Mouse (Mus musculus): ENCODE results near the gene Dll1.

Dll1 gene

DNA sequence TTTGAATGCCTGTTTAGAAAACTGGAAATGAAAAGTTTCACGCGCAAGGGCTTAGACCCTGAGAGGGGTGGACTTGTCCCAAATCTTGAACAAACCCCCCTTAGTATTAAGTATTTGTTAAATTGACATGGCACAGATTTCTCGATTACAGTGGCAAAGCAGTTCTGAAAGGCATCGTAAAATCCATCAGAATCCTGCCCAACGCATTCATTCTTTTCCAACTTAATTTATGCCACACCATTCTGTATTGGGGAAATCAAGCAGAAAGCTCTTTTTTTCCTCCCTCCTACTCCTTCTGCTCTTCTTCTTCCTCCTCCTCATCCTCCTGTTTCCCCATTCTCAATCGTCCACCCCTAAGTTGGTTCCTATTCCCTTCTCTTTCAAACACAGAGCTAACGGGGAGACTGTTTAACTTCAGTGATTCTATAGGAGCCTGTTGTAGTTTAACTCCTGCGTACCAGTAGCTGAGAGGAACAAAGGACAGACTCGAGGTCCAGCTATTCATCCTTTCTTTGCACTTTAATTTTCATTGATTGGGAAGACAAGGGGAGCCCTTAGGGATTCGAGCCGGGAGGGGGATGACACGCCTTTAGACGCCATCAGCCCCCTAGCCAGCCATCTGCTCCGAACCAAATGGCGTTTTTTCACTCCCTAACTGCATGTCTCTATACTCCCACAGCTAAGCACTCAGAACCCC, 1.9 kb upstream of the Dll1 start:
- no peak for DNase-seq

DNA sequence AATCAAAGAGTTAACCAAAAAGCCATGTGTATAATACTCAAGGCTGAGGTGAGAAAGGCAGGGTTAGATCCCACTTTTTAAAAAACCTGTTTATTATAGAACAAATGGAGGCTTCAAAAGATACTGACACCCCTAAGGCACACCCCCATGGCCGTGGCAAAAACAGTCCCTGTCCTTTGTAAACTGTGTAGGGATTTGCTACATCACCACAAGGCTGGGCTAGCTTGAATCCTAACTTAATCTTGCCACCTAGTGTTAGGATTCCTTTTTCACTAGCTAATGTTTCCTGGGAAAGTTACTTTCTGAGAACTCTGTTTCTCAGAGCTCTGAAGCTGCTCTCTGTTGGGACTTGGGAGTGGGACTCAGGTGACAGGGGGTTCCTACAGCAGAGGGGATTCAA, 1.2 kb upstream of the Dll1 start:
- no peak for DNase-seq

DNA sequence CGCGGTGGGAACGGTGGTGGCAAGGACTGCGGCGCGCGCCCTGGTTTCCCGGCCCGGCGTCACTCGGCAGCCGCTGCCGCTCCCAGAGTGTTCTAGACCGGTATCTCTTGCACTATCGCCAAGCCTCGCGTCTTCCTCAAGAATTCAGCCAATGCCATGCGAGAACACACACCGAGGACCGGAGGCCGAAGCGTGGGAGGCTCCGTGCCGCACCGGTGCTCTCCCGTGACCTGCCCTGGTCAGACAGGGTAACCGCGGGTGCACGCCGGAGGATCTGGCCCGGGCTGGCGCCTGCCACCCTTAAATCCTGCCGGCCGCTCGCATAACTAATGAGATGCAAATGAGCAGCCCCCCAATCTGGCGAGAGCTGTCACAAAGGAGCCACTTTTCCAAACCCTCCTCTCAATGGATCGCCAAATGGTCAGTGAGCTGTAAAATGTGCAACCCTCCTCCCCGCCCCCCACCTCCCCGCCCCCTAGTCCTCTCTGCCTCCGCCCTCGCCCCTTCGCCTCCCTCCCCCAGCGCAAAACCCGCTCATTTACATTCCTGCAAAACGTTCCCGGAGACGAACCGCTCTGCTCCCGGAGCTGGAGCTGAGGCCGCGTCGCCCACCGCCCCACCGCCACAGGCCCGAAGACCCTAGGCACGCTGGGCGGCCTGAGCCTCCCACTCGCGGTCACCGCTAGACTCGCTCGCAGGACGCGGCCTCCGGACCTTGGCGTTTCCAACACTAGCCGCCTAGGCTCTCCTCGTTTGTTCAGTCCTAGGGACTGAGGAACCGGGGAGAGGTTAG, 775 bp downstream of the Dll1 start:
- peak; percentile 67 to 70 for DNase-seq

DNA sequence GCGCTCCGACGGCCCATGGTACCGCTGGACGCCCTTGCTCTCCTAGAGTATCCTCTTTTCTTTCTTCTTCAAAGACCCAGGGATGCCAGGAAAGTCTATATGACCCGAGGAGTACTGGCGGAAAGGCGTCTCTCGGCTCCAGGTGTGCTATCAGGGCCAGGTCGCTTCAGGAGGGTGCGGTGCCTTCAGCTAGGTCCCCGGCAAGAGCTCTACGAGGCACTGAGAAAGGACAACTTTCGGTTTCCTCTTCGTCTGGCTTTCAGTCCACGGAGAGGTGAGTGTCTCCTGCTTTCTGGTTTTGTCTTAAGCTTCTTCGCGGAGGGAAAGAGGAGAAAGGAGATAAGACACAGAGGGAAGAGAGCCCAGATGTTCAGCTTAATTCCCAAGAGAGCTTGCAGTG, 1.4 kb downstream of the Dll1 start:
- DNase-seq: no peak

DNA sequence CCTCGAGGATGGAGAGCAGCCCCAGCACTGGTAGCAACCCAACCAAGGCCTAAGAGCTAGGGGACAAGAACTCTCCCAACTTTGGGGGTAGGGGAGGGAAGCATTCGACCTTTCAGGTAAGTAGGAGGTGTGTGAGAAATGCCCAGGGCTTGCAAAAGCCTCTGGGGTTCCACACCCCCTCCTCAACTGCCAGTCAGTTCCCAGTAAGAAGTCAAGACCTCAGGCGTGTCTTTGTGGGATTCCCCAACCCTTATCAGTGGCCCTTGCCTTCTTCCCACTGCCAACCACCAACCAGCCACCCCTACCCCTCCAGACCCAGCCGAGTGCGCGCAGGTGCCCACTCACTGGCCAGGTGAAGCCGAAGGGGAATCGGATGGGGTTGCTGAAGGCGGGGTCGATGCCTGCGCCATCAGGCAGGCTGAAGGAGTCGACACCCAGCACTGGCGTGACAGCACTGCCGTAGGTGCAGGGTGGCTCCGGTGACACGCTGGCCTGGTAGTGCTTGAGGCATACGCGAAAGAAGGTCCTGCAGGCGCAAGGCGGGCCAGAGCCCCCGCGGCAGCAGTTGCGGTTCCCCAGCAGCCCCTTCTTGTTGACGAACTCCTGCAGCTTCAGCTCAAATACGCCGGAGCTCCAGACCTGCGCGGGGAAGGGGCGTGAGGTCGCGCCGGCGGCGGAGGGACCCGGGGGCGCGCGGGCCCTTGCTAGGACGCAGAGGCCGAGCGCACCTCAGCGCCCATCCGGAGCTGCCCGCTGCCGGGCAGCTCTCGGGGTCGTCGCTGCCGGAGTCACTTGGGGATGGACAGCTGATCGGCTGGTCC, 2.1 kb downstream of the Dll1 start:
- DNase-seq: peak in 1 of 2 experiments; percentile 29

DNA sequence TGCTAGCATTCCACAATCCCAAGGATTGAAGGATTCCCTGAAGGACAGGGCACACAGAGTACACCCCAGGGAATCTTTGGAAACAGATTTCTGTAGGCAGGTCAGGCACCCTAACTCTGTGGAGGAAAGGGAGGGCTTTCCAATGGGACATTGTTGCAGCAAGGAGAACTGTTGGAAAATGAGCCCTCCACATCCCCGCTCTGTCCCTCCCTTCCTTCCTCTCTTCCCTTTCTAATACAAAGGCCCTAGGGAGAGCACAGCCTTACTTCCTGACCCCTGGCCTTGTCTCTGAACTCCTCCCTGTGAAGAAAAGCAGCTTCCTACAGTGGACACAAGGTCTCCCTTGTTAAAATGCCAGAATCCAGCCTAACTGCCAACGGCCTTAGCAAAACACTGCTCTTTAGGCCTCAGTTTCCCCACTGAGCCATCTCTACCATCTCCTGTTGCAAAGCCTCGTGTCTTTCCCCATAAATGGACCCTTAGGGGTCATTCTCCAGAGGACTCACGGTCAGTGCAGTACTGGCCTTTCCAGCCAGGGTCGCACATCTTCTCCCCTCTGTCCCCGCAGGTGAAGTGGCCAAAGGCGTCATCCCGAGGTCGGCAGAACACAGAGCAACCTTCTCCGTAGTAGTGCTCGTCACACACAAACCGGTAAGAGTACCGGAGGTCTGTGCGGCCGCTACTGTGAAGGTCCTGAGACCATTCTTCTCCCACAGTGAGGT, 3.6 kb downstream of the Dll1 start:
- no peak for DNase-seq

DNA sequence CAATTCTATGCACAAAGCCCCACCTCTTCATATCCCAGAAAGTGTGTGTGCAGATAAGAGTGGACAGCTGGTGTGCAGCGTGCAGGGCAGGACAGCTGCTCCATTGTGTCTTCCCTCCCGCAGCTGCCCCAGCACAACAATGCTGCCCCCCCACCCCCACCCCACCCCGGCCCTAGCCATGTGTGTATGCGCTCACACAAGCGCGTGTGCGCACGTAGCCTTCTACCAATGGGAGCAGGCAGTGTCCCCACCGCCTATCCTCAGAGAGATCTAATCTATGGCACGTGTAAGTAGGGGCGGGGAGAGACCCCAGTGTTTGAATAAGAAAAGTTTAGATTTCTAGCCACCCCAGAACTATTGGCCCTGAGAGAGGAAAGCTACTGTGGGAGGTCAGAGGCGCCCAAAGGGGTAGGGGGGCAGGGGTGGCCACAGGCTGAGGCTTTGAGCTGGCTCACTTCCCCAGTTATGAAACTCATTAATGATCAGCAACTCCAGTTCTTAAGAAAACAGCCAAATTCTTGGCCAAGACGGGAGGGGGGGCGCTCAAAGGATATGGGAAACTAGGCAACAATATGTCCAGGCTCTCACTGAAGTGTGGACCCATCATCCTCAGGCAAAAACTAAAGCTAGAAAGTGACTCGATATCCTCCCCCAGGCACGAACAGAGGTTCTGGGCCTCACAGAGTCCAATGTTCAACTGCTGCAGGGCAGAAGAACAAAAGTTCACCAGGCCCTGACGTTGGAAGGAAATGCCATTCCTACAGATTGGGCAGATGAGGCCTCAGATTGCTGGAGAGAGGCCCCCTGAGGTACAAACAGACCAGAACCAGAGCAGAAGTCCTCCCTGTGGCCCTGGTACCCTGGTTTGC, 4.5 kb downstream of the Dll1 start:
- DNase-seq: no peak

DNA sequence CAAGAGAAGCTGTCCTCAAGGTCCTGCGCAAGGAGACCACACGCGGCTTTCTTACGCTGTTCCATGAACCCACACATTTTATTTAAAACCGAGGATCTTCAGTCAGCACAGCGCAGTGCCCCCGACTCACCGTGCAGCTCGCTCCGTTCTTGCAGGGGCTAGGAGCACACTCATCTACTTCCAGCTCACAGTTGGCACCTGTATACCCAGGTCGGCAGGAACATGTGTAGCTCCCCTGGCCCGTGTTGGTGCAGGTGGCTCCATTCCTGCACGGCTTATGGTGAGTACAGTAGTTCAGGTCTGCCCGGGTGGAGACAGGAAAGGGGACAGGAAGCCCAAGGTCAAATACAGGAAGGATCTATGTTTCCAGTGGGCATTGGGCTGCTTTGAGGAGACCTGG, 6.3 kb downstream of the Dll1 start:
- no peak for DNase-seq

DNA sequence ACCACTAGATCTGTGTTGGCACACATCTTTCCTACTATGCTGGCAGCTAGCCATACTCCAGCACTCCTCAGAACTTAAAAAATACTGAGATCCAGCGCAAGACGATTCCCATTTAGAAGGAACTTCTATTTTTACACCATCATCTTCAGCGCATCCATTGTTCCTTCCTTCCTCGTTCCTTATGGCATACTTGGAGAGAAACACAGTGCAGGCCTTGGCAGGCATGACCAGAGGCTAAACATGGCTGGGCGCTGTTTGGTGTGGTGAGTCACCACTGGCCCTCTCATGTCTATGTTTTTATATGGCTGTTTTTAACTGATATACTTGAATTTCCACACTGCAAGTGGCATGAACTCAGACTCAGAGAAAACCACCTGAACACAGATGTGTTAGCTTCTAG, 11.0 kb downstream of the Dll1 start:
- no peak for DNase-seq

DNA sequence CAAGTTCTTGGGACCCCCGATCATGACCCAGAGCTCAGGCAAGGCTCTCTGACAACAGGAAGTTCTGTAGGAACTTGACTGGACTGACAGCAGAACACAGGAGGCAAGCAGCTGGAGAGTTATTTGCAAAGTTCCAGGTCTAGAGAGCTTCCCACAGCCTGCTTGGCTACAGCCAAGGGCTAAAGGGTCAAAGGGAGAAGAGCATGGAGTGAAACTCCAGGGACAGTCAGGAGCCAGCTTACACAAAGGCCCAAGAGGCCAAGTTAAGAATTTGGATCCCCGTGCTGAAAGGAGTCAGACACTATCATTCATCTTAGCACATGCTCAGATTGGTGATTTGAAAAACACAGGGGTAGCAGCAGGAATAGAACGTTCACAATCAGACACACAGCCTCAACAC, 13.0 kb downstream of the Dll1 start:
- DNase-seq: no peak

DNA sequence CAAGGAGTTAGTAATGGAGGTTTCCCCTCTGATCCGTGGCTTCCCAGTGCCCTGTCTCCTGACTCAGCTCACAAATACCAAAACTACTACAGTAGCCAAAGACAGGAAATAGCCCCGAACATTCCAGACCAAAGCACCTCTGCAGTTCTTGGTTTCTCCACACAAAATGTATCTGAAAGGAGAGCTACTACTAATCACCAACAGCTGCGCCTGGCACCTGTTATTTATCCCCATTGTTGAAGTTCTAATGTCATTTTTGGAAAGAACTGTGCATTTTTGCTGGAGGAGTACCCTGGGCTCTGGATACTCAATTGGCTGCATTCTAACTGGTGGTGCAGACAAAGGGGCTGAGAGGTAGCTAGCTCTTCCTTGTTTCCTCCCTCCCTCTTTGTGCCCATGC, 19.6 kb downstream of the Dll1 start:
- no peak for DNase-seq

DNA sequence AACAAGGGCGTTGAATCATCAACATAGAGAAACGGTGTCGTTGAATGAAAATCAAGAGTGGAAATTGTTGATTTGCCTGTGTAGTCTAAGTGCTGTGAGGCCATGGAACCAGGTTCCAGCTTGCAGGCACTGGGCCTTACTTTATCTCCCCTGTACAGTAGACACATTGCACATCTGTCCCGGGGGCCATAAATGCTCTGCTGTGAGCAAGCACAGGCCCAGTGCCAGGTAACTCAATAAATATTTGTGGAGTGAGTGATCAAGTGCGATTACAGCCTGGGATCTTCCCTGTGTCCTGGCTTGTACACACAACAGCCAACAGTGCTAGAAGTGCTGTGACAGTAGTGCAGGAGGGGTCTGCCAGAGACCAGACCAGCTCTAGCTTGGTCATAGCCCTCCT, 20.1 kb downstream of the Dll1 start:
- DNase-seq: no peak

DNA sequence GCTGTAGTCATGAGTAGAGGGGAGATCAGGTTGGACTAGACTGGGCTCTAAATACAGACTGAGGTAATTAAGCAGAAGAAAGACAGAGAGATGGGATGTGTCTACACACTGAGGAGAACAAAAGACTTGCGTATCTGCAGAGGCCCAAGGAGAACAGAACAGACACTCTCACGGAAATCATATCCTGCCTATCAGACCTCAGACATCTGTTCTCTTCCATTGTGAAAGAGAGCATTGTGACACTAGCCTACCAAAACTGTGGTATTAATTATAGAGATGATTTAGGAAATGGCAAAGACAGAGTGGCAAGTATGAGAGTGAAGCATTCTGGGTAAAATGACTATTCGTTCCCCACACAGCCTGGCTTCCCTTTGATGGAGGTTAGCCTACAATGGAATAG, 21.6 kb downstream of the Dll1 start:
- DNase-seq: no peak

DNA sequence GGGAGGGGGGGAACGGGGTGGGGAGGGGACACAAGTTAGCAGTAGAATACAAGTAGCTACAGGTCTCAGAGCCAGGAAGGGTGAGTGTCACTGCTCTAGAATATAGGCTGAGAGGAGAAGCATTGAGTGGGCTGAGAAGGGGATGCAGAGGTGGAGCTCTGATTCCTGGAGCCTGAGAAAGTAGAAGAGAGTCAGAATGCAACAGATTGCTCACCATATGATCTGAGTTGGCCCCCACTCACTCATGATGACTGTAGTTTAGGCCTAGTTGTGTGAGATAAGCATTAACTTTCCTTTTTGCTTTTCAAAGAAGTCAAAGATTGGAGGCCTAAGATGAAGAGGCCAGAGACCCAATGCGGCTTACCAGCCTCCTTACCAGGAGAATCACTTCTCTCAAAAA, 22.7 kb downstream of the Dll1 start:
- no peak for DNase-seq

DNA sequence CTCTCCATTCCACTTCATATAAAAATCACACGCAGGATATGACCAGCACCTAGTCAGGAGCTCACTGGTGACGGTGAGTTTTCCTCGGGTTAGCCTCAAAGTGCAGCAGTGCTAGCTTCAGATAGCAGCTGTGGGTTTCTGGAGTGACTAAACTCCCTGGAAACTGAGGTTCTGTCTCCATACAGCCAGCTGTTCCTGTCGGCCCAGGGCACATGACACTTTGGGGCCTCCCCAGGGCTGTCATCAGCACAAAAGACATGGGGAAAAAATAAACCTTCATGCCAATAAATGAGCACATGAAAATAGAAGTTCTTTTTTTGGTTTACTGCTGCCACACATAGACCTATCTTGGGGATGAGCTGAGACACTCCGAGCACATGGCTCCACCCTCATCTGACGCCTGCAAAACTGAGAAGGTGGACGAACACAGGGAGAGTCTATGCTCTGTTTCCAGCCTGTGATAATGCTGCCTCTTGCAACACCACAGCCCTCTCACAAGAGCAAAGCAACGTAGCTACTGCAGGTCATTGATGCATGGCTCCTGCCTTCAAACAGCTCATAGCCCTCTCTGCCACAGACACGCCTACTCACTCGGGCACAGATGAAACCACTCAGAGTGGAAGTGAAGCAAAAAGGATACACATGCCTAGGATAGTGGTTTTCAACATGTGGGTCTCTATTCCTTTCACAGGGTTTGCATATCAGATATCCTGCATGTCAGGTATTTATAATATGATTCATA, 23.6 kb downstream of the Dll1 start:
- DNase-seq: peak; percentile 41

DNA sequence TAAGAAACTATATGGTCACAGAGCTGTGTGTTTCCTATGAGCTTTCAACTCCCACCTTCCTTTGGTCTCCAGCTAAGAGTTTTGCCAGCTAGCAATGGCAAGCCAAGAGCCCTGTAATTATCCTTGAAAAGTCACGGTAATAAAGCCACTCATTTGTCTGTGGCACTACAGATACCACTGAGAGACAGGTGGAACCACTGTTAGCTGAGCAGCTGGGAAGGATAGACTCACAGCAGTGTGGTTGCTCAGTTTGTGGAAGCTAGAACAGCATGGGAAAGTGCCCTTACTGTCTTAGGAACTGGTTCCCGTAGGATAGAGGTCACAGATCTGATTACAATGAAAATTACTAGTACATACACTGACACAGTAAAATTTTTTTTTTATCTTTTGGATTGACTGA, 26.5 kb downstream of the Dll1 start:
- DNase-seq: no peak

DNA sequence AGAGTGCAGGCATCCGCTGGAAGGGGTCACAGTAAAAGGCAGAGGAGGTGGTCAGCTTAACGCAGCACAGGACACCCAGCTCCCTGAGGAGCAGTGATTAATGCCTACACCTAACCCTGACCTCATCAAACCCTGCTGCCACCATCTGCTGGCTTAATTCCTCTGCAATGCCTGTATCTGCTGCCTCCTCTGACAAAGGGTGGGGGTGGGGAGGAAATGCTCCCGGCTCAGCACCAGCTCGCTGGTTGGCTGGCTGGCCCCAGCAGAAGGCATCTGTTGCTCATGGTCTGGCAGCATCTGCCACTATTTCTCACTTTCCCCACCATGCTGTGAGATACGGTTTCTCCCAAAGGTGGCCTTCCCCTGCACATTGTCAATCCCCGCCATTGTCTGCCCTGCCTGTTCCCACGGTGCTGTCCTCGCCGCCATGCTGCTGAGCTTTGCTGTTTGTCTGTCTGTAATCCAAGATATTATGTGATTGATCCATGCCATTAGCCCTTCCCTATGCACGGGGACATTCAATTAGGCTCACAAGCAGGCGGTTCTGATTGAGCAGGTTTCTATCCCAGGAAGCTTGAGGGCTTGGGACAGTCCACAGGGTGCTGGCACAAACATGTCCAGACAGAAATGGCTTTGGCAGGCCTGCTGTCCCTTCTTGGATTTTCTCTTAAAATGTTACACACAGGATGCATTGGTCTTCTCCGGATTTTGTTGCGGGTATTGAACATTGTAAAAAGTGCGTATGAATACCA, 33.4 kb downstream of the Dll1 start:
- no peak for DNase-seq

DNA sequence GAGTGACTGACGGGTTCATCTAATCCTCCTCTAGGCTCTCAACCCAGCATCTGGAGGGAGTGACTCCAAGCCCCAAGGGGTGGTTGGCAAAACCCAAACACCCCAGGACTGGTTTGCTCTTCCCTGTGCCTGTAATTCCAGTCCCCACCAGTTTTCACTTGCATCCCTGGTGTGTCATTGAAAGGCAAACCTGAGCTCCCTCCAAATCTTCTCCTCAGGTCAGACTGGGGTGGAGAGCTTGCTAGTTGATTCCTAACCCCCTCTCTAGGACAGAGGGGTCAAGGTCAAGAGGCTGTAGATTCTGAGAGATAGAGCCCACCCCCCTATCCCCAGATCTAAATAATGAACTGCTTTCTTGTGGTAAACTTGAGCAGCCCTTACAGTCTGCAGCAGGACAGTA, 38.8 kb downstream of the Dll1 start:
- DNase-seq: no peak

DNA sequence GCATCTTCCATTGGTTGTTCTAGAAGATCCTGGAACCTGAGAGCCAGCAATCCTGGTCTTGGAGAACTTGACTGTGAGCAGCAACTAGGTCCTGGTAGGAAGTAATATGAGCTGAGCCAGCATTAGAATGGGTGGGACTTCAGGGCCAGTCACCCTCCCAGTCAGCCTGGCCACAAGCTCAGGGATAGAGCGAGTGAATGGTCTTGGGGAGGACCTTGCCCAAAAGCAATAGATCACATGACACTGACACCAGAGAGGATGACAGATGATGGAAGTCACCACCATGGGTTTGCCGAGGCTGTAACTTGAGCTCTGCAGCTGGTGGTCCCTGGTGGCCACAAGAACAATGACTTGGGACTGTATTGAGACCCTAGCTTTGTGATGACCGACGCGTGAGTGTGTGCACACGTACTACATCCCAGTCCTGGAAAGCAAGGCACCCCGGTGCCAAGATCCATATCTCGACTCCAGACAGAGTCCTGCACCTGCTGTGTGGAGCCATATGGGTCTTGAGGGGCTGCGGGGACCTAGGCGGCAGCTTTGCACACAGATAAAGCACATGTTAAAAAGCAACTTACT, 46.8 kb downstream of the Dll1 start:
- no peak for DNase-seq

DNA sequence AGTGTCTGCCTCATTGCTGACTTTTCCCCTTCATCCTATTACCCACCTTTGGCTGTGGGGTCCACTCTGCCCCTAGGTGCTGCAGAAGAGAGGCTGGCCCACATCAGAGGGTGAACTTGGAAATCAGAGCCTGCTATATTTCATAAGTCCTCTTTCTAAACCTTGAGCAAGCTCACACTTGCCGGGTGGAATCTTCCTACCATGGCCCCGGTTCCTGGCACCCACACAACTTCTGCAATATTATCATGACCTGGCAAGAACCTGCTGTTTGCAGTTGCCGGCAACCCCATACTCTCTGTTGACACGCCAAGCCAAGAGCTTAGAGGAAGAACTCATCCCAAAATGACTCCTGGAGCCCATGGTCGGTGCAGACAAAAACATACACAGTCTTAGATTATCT, 49.6 kb downstream of the Dll1 start:
- DNase-seq: no peak
